Mouse (Mus musculus) urinary bladder, adult 2 months (tissue): ENCODE results near the gene Tnrc18. TPM values are rescaled to one million over a fixed set of nuclear protein-coding genes. Genes with fewer than 3 reads are reported as not detected.

ENCODE experiments used
- DNase-seq: peaks from one replicate; pipeline ENCODE4 v3.0.0; 2022; ENCODE audit warnings: low spot score
- polyA plus RNA-seq: library from polyadenylated mRNA; depleted of rRNA; stranded (reverse); fragments of >200 nt; gene quantifications from 2 replicates; pipeline ENCODE4 v1.2.3, GENCODE M21; 2012

The Tnrc18 gene
- polyA plus RNA-seq, 1 experiment: 21.4 TPM

- DNase-seq: no peak
Observed at GRCm38 (mm10) chr5:142810710-142811599, 6.5 kb downstream of the Tnrc18 start.

- DNase-seq: no peak
Observed at GRCm38 (mm10) chr5:142807661-142808060, 9.8 kb downstream of the Tnrc18 start.

GRCm38 (mm10) chr5:142803746-142804145, 13.7 kb downstream of the Tnrc18 start:
- DNase-seq: no peak

- DNase-seq: no peak
Observed at GRCm38 (mm10) chr5:142802884-142803283, 14.6 kb downstream of the Tnrc18 start.

GRCm38 (mm10) chr5:142801977-142802376, 15.5 kb downstream of the Tnrc18 start:
- DNase-seq: no peak

- DNase-seq: no peak
Observed at GRCm38 (mm10) chr5:142800656-142801055, 16.8 kb downstream of the Tnrc18 start.

- DNase-seq: no peak
Observed at GRCm38 (mm10) chr5:142800198-142800597, 17.3 kb downstream of the Tnrc18 start.

- no peak for DNase-seq
Observed at GRCm38 (mm10) chr5:142799259-142799658, 18.2 kb downstream of the Tnrc18 start.

- no peak for DNase-seq
Observed at GRCm38 (mm10) chr5:142798190-142798589, 19.3 kb downstream of the Tnrc18 start.

GRCm38 (mm10) chr5:142797620-142798019, 19.8 kb downstream of the Tnrc18 start:
- DNase-seq: no peak

- no peak for DNase-seq
Observed at GRCm38 (mm10) chr5:142796921-142797320, 20.5 kb downstream of the Tnrc18 start.

- DNase-seq: no peak
Observed at GRCm38 (mm10) chr5:142794582-142794981, 22.9 kb downstream of the Tnrc18 start.

- DNase-seq: no peak
Observed at GRCm38 (mm10) chr5:142794161-142794560, 23.3 kb downstream of the Tnrc18 start.

GRCm38 (mm10) chr5:142792594-142792993, 24.9 kb downstream of the Tnrc18 start:
- no peak for DNase-seq

- DNase-seq: no peak
Observed at GRCm38 (mm10) chr5:142788279-142788678, 29.2 kb downstream of the Tnrc18 start.

- no peak for DNase-seq
Observed at GRCm38 (mm10) chr5:142787304-142787905, 30.1 kb downstream of the Tnrc18 start.

- no peak for DNase-seq
Observed at GRCm38 (mm10) chr5:142786709-142787108, 30.8 kb downstream of the Tnrc18 start.

- no peak for DNase-seq
Observed at GRCm38 (mm10) chr5:142786215-142786614, 31.2 kb downstream of the Tnrc18 start.

- DNase-seq: no peak
Observed at GRCm38 (mm10) chr5:142783142-142783540, 34.3 kb downstream of the Tnrc18 start.

GRCm38 (mm10) chr5:142782459-142783141, 34.9 kb downstream of the Tnrc18 start:
- DNase-seq: no peak

- DNase-seq: no peak
Observed at GRCm38 (mm10) chr5:142780579-142780978, 36.9 kb downstream of the Tnrc18 start.

GRCm38 (mm10) chr5:142778871-142779270, 38.6 kb downstream of the Tnrc18 start:
- no peak for DNase-seq

GRCm38 (mm10) chr5:142778135-142778534, 39.3 kb downstream of the Tnrc18 start:
- no peak for DNase-seq
